Mouse (Mus musculus) stomach, embryonic 16.5 days (tissue): ENCODE results near the gene Sema5a. TPM values are rescaled to one million over a fixed set of nuclear protein-coding genes. Genes with fewer than 3 reads are reported as not detected.
A peak's percentile ranks its signal among the peaks of the same experiment; 100 is the strongest.
"Not testable (repeated sequence)": the region's sequence is repeated elsewhere in the genome, so short reads cannot be mapped to it uniquely, and the experiment has no call there.

ENCODE experiments used
- ATAC-seq: fragments of 200-750 bp; cut with Nextera tagmentation; 2 replicates; pipeline ENCODE4 v1.8.0; 2017; ENCODE audit warnings: moderate number of reproducible peaks, moderate TSS enrichment; ENCODE audit not compliant: insufficient read depth, low FRiP score
- H3K27ac ChIP-seq: fragments of 300-500 bp; sonication (generic); 2 replicates; pipeline ENCODE4 v1.5.1; 2014; ENCODE audit warnings: low read length
- H3K27me3 ChIP-seq: fragments of 300-500 bp; sonication (generic); 2 replicates; pipeline ENCODE4 v1.6.1; 2014; ENCODE audit warnings: low read length, control low read depth, mixed read lengths; ENCODE audit not compliant: control insufficient read depth, insufficient read depth
- H3K36me3 ChIP-seq: fragments of 300-500 bp; sonication (generic); 2 replicates; pipeline ENCODE4 v1.6.1; 2014; ENCODE audit warnings: low read length; ENCODE audit not compliant: control insufficient read depth, insufficient read depth
- H3K4me1 ChIP-seq: fragments of 300-500 bp; sonication (generic); 2 replicates; pipeline ENCODE4 v1.6.1; 2014; ENCODE audit warnings: low read length, control low read depth, mixed read lengths; ENCODE audit not compliant: control insufficient read depth, insufficient read depth
- H3K4me2 ChIP-seq: fragments of 300-500 bp; sonication (generic); 2 replicates; pipeline ENCODE4 v1.6.1; 2014; ENCODE audit warnings: low read depth, low read length, mixed read lengths
- H3K4me3 ChIP-seq: fragments of 300-500 bp; sonication (generic); replicated peaks from 2 replicates; pipeline ENCODE4 v1.5.1; 2014; ENCODE audit warnings: mild to moderate bottlenecking, low read length
- H3K9ac ChIP-seq: fragments of 300-500 bp; sonication (generic); 2 replicates; pipeline ENCODE4 v1.6.1; 2014; ENCODE audit warnings: low read length
- H3K9me3 ChIP-seq: fragments of 300-500 bp; sonication (generic); replicated peaks from 2 replicates; pipeline ENCODE4 v1.6.1; 2016; ENCODE audit warnings: low read length, control low read depth; ENCODE audit not compliant: control insufficient read depth
- WGBS: fragments of 180-500 bp; shearing (Covaris S2); extraction: QIAGEN DNeasy Blood & Tissue Kit; methylation state at CpG from one replicate; pipeline ENCODE4 v1.1.7; 2014; 5-methylcytosine and 5-hydroxymethylcytosine counted together
- polyA plus RNA-seq: library from polyadenylated mRNA; unstranded; fragments of >200 nt; fragmentation: Nextera tagmentation; extraction: Ambion mirVana; gene quantifications from 2 replicates; pipeline ENCODE4 v1.2.1, GENCODE M21; 2015

Gene Sema5a
- polyA plus RNA-seq = 17.9 and 18.4 TPM in 2 replicates

DNA sequence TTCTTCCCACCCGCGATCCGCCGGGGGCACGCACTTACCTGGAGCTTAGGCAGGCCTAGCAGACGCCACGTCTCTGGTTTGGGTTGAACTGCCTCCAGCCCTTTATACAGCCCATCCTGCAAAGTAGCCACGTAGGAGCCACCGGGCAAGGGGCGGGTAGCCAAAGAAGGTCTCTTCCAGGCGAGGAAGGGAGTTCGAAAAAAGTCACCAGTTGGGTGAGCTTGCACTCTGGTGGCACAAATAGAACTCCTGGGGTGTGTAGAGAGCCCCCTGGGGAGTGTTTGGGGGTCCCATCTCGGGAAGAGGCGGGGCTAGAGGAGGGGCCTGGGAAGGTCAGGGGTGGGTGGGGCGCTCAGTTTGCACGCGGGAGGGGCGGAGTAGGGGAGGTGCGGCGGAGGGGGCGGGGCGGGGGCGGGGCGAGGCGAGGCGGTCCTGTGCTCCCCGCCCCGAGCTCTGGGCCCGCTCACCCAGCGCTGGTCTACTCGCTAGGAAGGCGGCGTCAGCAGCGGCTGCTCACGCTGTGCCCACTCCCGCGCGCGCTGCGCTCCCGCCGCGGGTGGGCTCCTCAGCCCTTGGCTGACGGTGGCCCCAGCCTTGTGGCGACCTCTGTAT is at the start of gene Sema5a:
TSS of gene Sema5a (plus strand) at position 467 of the 612 bp plus-strand sequence.
- Histone ChIP-seq H3K27me3 (no peaks in the 10 kb centered on the region), H3K27ac (peak within 1 kb of the TSS; percentile 92), H3K36me3 (no peaks in the 10 kb centered on the region), H3K4me3 (peak within 1 kb of the TSS; percentile 63), H3K4me2 (peak within 1 kb of the TSS; percentile 92), H3K9ac (peak within 1 kb of the TSS; percentile 88), H3K9me3 (no peaks in the 10 kb centered on the region), H3K4me1 (peaks cover 13% of the 10 kb centered on the region)
- ATAC-seq = peak; percentile 94
- WGBS = under 1% methylated on average over 33 of the region's 45 CpGs

DNA sequence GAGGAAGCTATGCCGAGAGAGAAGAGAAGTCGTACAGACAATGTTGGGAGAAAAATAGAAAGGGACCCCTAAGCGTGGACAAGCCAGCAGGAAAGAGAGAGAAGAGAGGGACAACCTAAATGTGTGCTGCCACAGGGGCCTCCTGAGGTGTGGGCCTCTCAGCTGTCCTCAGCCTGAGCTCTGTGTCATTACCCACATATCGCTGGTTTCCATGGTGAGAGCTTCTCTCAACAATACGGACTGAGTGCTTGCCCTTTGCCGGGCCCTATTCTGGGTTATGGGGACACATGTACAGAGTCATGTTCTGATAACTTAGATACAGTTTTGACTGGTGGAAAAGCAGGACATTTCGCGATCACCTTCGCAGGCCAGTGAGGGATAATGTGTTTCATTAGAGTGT is 46.5 kb upstream of the Sema5a start:
- H3K9ac ChIP-seq = no peak overlapping the region
- no peaks in the 10 kb centered on the region for H3K4me1 ChIP-seq
- H3K36me3 ChIP-seq = no peaks in the 10 kb centered on the region
- 73% methylated on average over 9 of the region's 9 CpGs for whole genome bisulfite sequencing
- no peak for ATAC-seq
- no peak overlapping the region for H3K4me3 ChIP-seq
- no peak overlapping the region for H3K27ac ChIP-seq
- no peaks in the 10 kb centered on the region for H3K27me3 ChIP-seq
- H3K4me2 ChIP-seq = no peak overlapping the region
- no peaks in the 10 kb centered on the region for H3K9me3 ChIP-seq

DNA sequence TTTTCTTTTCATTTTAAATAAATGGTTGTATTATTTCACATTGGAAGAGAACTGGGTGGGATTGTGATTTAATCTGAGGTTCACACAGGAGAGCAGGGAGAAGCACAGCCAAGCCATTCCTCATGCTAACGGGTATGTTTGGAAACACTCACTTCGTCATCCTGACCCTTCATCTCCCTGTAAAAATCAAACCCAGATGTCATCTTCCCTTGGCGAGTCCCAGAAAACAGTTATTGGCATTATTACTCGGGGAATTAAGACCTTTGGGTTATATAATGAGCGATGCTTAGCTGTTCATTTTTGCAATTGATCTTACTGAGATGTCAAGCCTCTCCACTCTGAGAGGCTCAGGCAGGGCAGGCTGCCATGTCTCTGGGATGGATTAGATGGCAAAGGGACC is 46.0 kb upstream of the Sema5a start:
- Histone ChIP-seq H3K4me2 (no peak overlapping the region), H3K9me3 (no peaks in the 10 kb centered on the region), H3K9ac (no peak overlapping the region), H3K36me3 (no peaks in the 10 kb centered on the region), H3K4me1 (no peaks in the 10 kb centered on the region), H3K27ac (no peak overlapping the region), H3K4me3 (no peak overlapping the region), H3K27me3 (no peaks in the 10 kb centered on the region)
- ATAC-seq = no peak
- 62% methylated on average over 5 of the region's 5 CpGs for WGBS

DNA sequence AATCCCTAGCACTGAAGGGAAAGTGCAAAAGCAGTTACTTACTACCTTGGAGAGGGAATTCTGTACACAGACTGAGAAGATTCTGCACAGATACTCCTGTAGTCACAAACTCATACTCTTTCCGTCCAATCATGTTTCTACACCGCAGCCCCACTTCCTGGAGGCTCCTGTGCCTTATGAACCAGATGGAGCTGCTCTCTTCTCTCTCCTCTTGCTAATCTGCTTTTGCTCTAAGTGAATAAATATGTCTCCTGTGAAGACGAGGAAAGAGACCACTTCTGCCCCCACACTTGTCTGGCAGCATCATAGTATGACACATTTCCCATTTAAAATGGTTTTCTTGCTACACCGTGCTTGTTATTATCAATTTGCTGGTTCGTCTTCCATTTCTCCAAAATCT is 41.4 kb upstream of the Sema5a start:
- no peaks in the 10 kb centered on the region for H3K36me3 ChIP-seq
- H3K27ac ChIP-seq = no peak overlapping the region
- no peak overlapping the region for H3K4me2 ChIP-seq
- H3K27me3 ChIP-seq = no peaks in the 10 kb centered on the region
- no peaks in the 10 kb centered on the region for H3K4me1 ChIP-seq
- ATAC-seq = no peak
- H3K4me3 ChIP-seq = no peak overlapping the region
- no peaks in the 10 kb centered on the region for H3K9me3 ChIP-seq
- WGBS = 74% methylated on average over 5 of the region's 5 CpGs
- no peak overlapping the region for H3K9ac ChIP-seq

DNA sequence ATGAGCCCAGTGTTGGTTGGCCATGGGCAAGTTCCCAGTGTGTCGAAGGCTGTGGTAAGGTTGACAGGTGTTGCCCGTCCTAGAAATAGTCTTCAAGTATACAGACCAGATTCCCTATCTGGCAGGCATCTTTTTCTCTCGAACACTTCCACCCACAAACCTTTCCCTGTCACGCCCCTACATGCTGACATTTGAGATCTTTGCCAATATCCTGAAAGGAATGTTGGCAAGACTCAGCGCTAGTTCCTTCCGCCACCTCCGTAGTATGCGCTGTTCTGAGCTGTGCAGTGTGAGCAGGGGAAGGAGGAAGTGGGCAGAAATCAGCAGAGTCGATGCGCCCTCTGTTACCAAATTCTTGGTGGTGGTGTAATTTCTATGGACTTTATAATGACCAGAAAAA is 39.7 kb upstream of the Sema5a start:
- no peaks in the 10 kb centered on the region for H3K36me3 ChIP-seq
- no peak overlapping the region for H3K4me2 ChIP-seq
- no peak overlapping the region for H3K27ac ChIP-seq
- H3K9me3 ChIP-seq = no peaks in the 10 kb centered on the region
- no peak for ATAC-seq
- no peak overlapping the region for H3K4me3 ChIP-seq
- no peaks in the 10 kb centered on the region for H3K27me3 ChIP-seq
- no peak overlapping the region for H3K9ac ChIP-seq
- H3K4me1 ChIP-seq = no peaks in the 10 kb centered on the region
- WGBS = 84% methylated on average over 10 of the region's 10 CpGs

DNA sequence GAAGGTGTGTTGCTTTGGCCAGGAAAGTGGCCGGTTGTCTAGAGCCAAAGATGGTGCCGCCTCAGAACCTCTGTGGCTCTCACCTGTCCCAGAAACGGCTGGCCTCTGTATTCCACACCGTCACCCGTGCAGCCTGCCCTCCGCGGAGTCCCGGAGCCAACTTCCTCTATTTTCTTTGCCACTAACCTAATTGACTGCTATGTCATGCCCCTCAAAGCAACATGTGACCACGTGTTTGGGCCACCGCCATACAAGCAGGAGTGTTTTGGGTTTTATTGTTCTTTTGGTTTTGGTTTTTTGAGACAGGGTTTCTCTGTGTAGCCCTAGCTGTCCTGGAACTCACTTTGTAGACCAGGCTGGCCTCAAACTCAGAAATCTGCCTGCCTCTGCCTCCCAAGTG is 29.9 kb upstream of the Sema5a start:
- H3K4me2 ChIP-seq, H3K4me1 ChIP-seq, H3K9ac ChIP-seq, ATAC-seq, H3K36me3 ChIP-seq, H3K27ac ChIP-seq, H3K27me3 ChIP-seq, H3K9me3 ChIP-seq, H3K4me3 ChIP-seq: not testable (repeated sequence)
- WGBS = 87% methylated on average over 10 of the region's 10 CpGs

DNA sequence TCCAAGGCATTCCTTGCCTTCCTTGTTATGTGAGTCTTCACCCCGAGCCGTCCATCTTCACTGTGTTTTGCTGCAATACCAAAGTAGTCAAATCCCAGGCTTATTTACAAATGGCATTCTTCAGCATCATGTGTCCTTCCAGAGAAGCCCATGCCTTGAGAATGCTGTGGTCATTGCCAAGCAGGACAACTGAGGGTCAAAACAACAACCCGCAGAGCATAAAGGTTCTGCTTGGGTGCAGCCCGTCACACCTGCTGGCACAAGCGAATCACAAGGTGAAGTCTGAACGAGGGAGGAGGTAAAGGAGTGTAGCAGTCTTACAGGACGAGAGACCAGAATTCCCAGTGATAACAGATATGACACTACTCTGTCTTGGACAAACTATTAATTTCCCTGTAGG is 21.6 kb upstream of the Sema5a start:
- no peaks in the 10 kb centered on the region for H3K27me3 ChIP-seq
- no peak overlapping the region for H3K4me2 ChIP-seq
- H3K27ac ChIP-seq = no peak overlapping the region
- no peaks in the 10 kb centered on the region for H3K36me3 ChIP-seq
- H3K9ac ChIP-seq = no peak overlapping the region
- ATAC-seq = no peak
- no peaks in the 10 kb centered on the region for H3K9me3 ChIP-seq
- no peak overlapping the region for H3K4me3 ChIP-seq
- whole genome bisulfite sequencing = 78% methylated on average over 7 of the region's 7 CpGs
- no peaks in the 10 kb centered on the region for H3K4me1 ChIP-seq

DNA sequence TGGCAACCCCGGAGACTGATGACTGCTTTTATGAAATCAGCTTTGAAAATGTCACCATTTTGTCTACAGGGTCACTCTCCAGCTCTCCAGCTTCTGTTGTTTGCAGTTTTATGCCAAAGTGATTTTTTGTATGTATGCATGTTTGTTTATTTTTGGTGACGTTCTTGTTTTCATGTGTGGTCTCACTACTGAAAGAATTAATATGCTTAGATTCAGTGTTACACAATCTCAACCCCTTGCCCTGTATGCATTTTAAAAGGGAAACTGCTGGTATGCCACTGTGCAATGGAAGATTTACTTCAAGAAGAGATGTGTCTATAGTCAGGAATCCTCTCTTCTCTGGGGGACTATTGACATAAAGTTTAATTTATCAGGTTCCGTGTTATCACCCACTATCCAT is 19.2 kb upstream of the Sema5a start:
- Histone ChIP-seq H3K4me3 (no peak overlapping the region), H3K27ac (no peak overlapping the region), H3K36me3 (no peaks in the 10 kb centered on the region), H3K4me1 (no peaks in the 10 kb centered on the region), H3K4me2 (no peak overlapping the region), H3K9ac (no peak overlapping the region), H3K9me3 (no peaks in the 10 kb centered on the region), H3K27me3 (no peaks in the 10 kb centered on the region)
- 74% methylated on average over 3 of the region's 3 CpGs for WGBS
- ATAC-seq = no peak

DNA sequence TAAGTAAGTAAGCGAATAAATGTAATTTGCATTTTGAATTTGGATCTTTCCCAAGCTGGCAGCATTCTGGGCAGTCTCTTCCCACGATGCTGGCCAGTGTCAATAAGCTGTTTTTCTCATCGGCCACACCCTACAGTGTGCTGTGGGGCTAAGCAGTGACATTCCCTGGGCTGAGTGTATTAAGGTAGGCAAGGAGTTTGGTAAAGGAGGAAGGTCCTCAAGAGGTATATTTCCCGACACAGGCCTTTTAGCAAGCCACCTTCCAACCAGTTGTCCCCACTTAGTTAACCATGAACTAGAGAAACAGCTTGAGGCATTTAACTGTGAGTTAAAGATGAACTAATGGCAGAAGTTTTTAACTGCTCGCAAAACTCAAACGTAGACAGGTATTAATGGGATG is 18.2 kb upstream of the Sema5a start:
- H3K9ac ChIP-seq = no peak overlapping the region
- no peaks in the 10 kb centered on the region for H3K9me3 ChIP-seq
- H3K27me3 ChIP-seq = no peaks in the 10 kb centered on the region
- no peak overlapping the region for H3K4me3 ChIP-seq
- 63% methylated on average over 6 of the region's 6 CpGs for WGBS
- no peak overlapping the region for H3K4me2 ChIP-seq
- no peaks in the 10 kb centered on the region for H3K4me1 ChIP-seq
- no peak for ATAC-seq
- no peak overlapping the region for H3K27ac ChIP-seq
- no peaks in the 10 kb centered on the region for H3K36me3 ChIP-seq
